Mouse (Mus musculus): ENCODE measurements around the gene Eme2. TPM values are rescaled to one million over a fixed set of nuclear protein-coding genes. Genes with fewer than 3 reads are reported as not detected.
A peak's percentile ranks its signal among the peaks of the same experiment; 100 is the strongest.

The Eme2 gene
- total RNA-seq, 2 experiments from 2014 or later: 66.9 to 72.7 TPM

- H3K4me3 ChIP-seq: no peak overlapping the region
- peak; percentile 77 for TF ChIP-seq CTCF (conservative IDR thresholded peaks at IDR 0.05)
- H3K27ac ChIP-seq: no peak overlapping the region
- DNase-seq (ENCODE audit: low spot score in 2 of 2): no peak
These were observed 13.0 kb downstream of the Eme2 start for GRCm38 (mm10) chr17:24881738-24882440.

GRCm38 (mm10) chr17:24878531-24878930, 16.4 kb downstream of the Eme2 start:
- no peak overlapping the region for H3K27ac ChIP-seq
- TF ChIP-seq CTCF (conservative IDR thresholded peaks at IDR 0.05): no peak
- no peak for DNase-seq (ENCODE audit: low spot score in 2 of 2)
- no peak overlapping the region for H3K4me3 ChIP-seq

- no peak for DNase-seq (ENCODE audit: low spot score in 2 of 2)
- TF ChIP-seq CTCF (conservative IDR thresholded peaks at IDR 0.05): no peak
- no peak overlapping the region for H3K4me3 ChIP-seq
- H3K27ac ChIP-seq: no peak overlapping the region
These were observed 16.8 kb downstream of the Eme2 start for GRCm38 (mm10) chr17:24878117-24878397.

- Histone ChIP-seq H3K4me3 (no peak overlapping the region), H3K27ac (no peak overlapping the region)
- TF ChIP-seq CTCF (conservative IDR thresholded peaks at IDR 0.05): no peak
- DNase-seq (ENCODE audit: low spot score in 2 of 2): no peak
These were observed 17.4 kb downstream of the Eme2 start for GRCm38 (mm10) chr17:24877336-24878116.

- Histone ChIP-seq H3K27ac (no peak overlapping the region), H3K4me3 (no peak overlapping the region)
- DNase-seq (ENCODE audit: low spot score in 2 of 2): no peak
- TF ChIP-seq CTCF (conservative IDR thresholded peaks at IDR 0.05): no peak
These were observed 19.9 kb downstream of the Eme2 start for GRCm38 (mm10) chr17:24874989-24875388.

GRCm38 (mm10) chr17:24874405-24874745, 20.5 kb downstream of the Eme2 start:
- DNase-seq (ENCODE audit: low spot score in 2 of 2): no peak
- H3K27ac ChIP-seq: no peak overlapping the region
- TF ChIP-seq CTCF (conservative IDR thresholded peaks at IDR 0.05): no peak
- H3K4me3 ChIP-seq: no peak overlapping the region

GRCm38 (mm10) chr17:24873695-24874404, 21.0 kb downstream of the Eme2 start:
- DNase-seq (ENCODE audit: low spot score in 2 of 2): no peak
- Histone ChIP-seq H3K27ac (no peak overlapping the region), H3K4me3 (no peak overlapping the region)
- no peak for TF ChIP-seq CTCF (conservative IDR thresholded peaks at IDR 0.05)

- no peak overlapping the region for H3K4me3 ChIP-seq
- peak overlapping the region; percentile 82 for H3K27ac ChIP-seq
- TF ChIP-seq CTCF (conservative IDR thresholded peaks at IDR 0.05): no peak
- DNase-seq (ENCODE audit: low spot score in 2 of 2): peak in 1 of 2 experiments; percentile 49
These were observed 27.0 kb downstream of the Eme2 start for GRCm38 (mm10) chr17:24867914-24868313.

GRCm38 (mm10) chr17:24865776-24866175, 29.1 kb downstream of the Eme2 start, which contains the start of gene Igfals:
Igfals (plus strand) TSS chr17:24865997.
- Histone ChIP-seq H3K4me3 (no peak within 1 kb of the TSS), H3K27ac (peak within 1 kb of the TSS; percentile 82; the same call in 1 of the 2 replicates)
- DNase-seq (ENCODE audit: low spot score in 2 of 2): no peak
- no peak for TF ChIP-seq CTCF (conservative IDR thresholded peaks at IDR 0.05)

GRCm38 (mm10) chr17:24861785-24862184, 33.1 kb downstream of the Eme2 start:
- DNase-seq (ENCODE audit: low spot score in 2 of 2): no peak
- H3K4me3 ChIP-seq: no peak overlapping the region
- H3K27ac ChIP-seq: no peak overlapping the region
- TF ChIP-seq CTCF (conservative IDR thresholded peaks at IDR 0.05): no peak

- no peak for TF ChIP-seq CTCF (conservative IDR thresholded peaks at IDR 0.05)
- Histone ChIP-seq H3K4me3 (no peak overlapping the region), H3K27ac (no peak overlapping the region)
- no peak for DNase-seq (ENCODE audit: low spot score in 2 of 2)
These were observed 34.8 kb downstream of the Eme2 start for GRCm38 (mm10) chr17:24860076-24860475.

GRCm38 (mm10) chr17:24858967-24859366, 35.9 kb downstream of the Eme2 start:
- Histone ChIP-seq H3K4me3 (no peak overlapping the region), H3K27ac (0 out of 2 replicates have a peak overlapping the region, but pooled peaks have one; percentile 23)
- peak; percentile 30 to 41 for DNase-seq (ENCODE audit: low spot score in 2 of 2)
- no peak for TF ChIP-seq CTCF (conservative IDR thresholded peaks at IDR 0.05)

- no peak overlapping the region for H3K4me3 ChIP-seq
- no peak for TF ChIP-seq CTCF (conservative IDR thresholded peaks at IDR 0.05)
- no peak for DNase-seq (ENCODE audit: low spot score in 2 of 2)
- H3K27ac ChIP-seq: no peak overlapping the region
These were observed 36.9 kb downstream of the Eme2 start for GRCm38 (mm10) chr17:24857831-24858470.

All from layer of hippocampus, adult 2 months (tissue).